Mouse (Mus musculus): ENCODE data around the gene Trim56.

The Trim56 gene

DNA sequence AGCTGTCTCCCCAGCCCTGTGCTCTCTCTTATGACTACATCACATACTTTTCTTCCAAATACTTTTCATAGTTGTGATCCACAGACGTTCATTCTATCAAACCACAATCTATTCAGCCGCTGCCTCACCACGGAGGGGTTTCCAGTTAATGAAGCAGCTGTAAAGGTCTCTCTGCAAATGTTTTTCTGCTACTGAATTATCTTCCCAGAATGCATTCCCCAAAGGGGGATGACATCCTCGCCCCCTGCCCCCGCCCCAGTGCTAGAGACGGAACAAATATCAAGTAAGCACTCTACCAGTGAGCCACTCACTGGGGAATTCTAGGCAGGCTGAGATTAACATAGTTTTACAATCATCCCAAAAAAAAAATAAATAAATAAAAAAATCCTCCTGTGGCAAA is 7.9 kb downstream of the Trim56 start:
- no peak for DNase-seq (ENCODE audit: low read depth)

DNA sequence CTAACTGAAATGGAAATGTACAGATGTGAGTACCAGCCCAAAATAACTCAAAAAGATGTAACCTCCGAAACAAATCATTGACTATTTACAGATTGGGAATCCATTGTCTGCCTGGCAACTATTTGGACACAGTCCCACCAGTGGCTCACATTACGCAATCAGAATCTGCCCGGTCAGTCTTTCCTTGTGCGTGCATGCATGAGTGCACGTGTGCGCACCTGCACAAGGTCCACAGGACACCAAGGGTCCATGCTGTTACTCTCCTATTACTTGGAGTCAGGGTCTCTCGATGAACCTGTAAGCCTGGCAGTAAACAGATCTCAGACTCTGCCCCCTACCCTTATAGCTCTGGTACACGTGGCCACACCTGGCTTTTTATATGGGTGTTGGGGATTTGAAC is 8.3 kb downstream of the Trim56 start:
- DNase-seq (ENCODE audit: low read depth), result no peak

DNA sequence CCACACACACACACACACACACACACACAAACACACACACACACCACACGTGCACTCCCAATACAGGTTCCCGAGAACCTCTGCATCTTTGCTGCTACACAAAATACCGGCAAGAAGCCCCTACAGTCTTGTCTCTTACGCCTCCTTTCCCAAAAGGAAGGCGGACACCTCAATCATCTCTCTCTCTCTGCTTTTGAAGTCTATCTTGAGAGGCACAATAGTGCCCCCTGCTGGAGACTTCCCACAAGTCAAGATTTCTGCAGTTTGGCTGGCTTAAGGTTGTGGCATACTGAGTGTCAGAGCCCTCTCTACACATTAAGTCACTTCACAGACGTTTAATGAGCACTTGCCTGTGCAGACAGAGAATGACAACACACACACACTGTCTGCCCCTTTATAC is 9.0 kb downstream of the Trim56 start:
- DNase-seq (ENCODE audit: low read depth), result peak; percentile 85

DNA sequence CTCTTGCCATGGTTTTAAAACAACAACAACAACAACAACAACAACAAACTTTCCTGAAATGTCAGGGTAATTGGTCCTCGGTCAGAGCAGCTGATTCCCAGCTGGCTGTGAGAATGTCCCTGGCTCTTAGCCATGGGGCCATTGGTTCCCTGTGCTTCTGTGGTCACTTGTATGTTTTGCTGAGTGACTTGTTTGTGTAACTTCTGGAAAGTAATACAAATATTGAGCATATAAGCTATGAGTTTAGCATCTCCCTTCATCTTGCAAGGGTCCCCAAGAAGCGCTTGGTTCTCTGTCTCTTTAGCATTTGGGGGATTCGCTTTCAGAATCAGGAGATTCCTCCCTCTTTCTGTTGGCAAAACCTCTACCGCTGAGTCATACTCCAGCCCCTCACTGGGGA is 9.6 kb downstream of the Trim56 start:
- DNase-seq (ENCODE audit: low read depth), result no peak

DNA sequence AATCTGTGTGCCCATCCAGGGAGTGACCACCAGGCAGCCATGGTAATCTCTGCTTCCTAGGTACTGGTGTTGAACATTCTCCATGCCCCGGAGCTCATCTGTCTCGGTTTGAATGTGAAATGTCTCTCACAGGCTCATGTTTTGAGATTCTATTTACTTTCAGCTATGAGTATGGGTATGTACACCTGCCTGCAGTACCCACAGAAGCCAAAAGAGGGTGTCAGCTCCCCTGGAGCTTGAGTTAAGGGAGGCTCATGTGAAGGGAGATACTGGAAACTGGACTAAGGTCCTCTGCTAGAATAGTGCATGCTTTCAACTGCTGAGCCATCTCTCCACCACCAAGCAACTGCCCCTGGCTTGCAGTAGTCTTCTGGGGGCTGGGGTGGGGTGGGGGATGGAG is 12.0 kb downstream of the Trim56 start:
- DNase-seq (ENCODE audit: low read depth), result no peak

DNA sequence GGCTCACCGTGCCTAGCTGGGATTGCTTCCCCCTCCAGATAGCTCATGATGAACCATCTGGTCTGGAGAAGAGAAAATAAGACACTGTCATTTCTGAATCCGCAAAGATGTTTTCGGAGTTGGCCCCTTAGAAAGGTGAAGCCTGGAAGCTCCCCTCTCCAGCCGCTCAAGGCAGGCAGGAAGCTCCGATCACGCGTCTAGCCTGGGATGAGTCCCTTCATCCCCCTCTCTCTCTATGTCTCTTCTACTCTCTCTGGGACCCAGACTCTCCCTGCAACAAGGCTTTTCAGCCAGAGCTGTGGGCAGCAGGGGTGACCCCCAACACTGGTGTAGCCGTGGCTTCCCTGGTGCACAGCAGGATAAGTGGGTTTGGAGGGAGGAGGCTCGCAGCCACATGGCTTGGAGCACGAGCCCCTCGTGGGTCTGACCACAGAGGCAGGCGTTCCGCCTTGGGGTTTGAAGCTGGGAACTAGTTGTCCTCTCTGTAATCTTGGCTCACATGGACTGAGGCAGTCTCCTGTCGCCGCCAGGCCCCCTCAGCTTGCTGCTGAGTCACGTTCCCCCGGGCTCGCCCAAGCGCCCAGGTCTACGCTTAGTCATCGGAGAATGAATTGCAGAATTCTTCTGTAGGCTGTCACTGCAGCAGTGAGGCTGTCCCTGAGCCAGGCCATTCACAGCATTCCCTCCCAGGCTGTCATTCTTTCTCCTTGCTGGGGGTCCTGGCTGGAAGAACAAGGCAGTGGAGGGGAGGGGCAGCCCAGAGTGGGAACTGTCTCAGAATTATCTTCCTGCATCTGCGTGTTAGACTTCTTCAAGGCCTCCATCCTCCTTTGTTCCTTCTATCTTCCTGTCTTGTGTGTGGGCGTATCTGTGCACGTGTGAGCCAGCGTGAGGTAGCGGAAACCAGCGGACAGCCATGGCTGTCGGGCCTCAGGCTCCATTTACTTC is 13.2 kb downstream of the Trim56 start:
- peak; percentile 71 for DNase-seq (ENCODE audit: low read depth)

DNA sequence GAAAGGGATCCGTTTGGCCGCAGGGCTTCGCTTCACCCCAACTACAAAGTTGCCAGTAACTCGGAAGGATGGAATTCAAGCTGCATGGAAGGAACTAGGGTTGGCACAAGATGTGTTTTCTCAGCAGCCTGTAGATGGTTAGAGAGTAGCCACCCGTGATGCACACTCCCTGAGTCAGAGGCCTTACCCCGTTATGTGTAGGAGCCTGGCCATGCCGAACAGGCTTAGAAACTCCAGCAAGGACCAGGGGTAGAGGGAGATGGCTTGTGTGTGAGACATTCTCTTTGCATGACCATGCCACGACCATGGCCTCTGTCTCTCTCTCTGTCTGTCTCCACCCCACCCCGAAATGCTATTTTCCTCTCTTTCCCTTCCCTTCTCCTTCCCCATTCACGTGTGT is 13.9 kb downstream of the Trim56 start:
- no peak for DNase-seq (ENCODE audit: low read depth)

DNA sequence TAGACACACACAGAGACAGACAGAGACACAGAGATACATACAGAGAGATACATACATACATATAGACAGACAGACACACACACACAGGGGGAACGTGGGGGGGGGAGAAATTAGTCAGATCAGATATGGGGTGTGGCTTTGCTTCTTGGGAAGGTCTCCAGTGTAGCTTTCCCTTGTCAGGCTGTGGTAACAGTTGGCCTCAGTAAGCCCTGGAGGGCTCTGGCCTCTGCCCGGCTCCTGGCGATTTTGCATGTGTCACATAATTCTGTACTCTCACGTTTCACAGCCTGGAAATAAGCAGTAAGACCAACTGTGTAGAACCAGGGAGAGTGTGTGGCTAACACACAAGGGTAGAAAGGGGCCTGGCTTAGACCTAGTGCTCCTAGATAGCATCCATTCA is 15.3 kb downstream of the Trim56 start:
- no peak for DNase-seq (ENCODE audit: low read depth)

DNA sequence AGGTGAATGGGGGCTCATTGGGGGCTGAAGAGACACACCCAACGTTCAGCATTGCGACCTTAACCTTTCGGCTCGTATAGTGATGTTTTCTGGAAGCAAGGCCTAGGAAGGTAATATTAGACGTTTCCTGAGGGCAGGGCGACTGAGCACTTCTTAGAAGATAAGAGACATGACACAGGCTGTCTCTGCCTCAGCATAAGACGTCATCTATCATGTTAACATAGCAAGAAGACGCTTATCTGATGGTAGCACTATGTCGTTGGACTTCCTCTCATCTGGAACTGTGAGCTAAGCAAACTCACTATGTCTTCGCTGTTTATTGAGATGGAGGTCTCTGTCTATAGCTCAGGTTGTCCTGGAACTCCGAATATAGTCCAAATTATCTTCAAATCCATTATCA is 17.6 kb downstream of the Trim56 start:
- peak; percentile 54 for DNase-seq (ENCODE audit: low read depth)

DNA sequence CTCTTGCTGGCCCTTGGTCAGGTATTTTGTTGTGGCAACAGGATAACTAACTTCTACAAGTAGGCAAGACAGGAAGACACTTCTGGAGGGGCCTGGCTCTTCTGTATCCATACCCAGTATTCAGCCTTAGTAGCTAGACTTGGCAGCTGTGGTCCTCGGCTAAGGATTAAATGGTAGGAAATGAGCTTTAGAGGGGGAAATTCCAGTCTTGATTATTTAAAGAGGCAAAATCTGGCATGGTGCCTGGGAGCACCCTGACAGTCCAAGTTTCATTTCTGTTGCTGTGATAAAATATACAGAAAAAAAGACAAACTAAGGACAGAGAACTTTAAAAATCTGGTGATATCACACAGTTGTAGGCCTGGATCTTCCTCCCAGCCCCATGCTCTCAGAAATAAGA is 20.0 kb downstream of the Trim56 start:
- DNase-seq (ENCODE audit: low read depth), result no peak

DNA sequence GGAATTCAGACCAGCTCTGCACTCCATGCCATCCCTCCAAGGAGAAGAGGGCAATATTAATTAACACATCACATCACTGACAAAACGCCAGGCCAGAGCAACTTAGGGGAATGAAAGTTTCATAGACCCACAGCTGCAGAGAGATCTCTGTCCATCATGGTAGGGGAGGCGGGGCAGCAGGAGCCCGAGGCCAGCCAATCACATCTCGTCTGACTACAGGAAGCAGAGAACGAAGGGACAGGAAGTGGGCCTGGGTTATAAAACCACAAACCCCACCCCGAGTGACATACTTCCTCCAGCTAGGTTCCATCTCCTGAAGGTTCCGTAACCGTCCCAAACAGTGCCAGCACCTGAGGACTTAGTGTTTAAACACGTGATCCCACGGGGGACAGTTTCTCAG is 20.9 kb downstream of the Trim56 start:
- DNase-seq (ENCODE audit: low read depth), result no peak

DNA sequence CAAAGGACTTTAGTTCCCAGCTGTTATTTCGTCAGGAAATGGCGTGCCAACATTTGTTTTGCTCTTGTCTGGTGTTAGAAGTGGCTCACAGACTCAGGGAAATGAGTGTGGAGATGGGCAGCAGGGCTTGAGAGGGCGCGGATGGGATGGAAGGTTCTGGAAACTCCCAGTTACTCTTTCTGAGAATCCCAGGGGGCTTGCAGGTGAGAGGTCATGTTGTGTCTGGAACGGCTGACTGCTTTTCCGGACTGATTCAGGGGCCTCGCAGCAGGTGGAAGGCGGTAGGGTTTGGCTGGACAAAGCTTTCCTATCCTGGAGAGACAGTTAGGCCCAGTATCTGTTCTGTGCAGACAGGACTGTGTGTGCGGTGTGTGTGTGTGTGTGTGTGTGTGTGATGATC is 22.3 kb downstream of the Trim56 start:
- DNase-seq (ENCODE audit: low read depth), result no peak

DNA sequence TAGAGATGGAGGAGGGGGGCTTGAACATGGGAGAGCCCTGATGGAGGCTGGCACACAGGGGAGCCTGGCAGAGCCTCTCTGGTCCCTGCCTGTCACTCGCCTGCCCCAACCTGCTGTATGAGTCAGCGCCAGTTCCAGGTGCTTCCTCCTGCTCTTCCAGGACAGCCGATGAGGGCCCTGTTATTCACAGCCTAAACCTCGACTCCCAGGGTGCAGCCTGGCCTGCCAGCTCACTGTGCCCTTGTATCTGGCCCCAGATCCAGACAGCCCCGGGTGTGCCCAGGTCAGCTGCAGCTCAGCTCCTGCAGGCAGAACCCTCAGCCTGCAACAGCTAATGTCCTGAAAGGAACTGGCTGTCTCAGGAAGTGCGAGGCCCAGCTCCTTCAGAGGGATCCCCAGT is 24.4 kb downstream of the Trim56 start:
- no peak for DNase-seq (ENCODE audit: low read depth)

DNA sequence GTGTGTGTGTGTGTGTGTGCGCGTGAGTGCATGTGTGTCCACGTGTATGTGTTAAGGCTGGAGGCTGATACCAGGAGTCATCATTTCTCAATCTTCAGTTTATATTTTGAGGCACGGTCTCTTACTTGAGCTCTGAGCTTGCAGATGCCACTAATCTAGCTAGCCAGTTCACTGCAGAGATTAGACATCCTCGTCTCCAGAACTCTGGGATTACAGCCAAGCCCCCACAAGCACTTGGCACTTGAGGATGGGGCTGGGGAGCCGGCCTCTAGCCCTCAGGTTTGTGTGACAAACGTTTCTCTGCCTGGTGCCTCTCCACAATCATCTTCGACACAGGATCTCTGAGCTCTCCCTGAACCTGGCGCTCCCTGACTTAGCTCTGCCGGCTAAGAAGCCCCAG is 25.1 kb downstream of the Trim56 start:
- no peak for DNase-seq (ENCODE audit: low read depth)

DNA sequence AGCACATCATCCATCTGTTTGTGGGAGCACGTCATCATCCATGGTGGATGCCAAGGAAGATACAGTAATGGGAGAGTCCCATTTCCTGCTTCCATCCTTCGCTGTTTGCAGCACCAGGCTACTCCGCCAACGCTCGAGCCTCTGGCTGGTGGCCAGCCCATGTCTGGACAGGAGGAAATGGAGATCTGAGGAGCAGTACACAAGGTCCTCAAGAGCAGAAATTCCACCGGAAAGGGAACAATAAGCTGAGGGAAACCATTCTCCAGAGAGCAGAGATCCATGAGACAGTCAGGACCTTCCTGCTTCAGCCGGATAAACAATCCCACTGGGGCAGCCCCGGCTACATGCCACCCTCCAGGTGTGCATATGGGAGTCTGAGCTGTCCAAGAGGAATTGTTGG is 28.6 kb downstream of the Trim56 start:
- DNase-seq (ENCODE audit: low read depth), result no peak

DNA sequence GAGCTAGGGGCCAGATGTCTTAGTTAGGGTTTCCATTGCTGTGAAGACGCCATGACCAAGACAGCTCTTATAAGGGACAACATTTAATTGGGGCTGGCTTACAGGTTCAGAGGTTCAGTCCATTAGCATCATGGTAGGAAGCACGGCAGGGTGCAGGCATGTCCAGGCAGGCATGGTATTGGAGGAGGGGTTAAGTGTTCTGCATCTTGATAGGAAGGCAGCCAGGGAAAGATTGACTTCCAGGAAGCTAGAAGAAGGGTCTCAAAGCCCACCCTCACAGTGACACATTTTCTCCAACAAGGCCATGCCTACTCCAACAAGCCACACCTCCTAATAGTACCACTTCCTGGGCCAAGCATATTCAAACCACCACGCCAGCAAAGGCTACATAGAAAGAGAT is 30.3 kb downstream of the Trim56 start:
- DNase-seq (ENCODE audit: low read depth), result no peak

DNA sequence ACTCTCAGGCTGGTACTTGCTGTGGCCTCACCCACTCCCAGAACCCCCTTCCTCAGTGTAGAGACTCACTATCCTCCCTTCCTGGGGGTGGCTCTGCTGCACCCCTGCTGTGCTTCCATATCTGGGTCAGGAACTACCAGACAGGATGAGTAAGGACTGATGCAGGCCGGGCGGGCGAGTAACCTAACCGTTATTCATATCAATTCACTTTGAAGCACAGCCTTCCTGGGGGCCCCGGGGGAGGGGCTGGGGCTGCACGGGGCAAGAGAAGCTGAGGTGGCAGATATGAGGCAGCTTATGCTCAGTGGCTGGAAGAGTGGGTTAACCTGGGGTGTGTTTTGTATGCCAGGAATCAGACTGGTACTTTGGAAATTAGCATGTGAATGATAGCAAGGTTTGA is 31.0 kb downstream of the Trim56 start:
- no peak for DNase-seq (ENCODE audit: low read depth)

DNA sequence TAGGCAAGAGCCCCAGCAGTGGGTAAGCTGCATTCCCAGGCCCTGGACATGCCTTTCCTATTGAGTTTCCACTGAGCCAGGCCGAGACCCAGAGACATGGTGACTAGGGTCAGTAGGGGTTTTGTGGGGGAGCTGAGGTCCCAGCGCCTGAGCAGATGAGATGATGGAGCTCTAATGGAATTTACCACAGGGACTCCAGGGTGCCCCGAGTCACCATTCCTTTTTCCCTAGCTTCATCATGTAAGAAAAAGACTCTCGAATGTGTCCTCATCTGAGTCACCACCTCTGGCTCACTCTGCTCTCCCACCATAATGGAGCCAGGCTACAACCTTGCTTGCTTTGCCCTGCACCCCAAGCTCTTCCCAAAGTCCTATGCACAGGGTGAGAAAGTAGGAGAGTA is 33.0 kb downstream of the Trim56 start:
- DNase-seq (ENCODE audit: low read depth), result no peak

DNA sequence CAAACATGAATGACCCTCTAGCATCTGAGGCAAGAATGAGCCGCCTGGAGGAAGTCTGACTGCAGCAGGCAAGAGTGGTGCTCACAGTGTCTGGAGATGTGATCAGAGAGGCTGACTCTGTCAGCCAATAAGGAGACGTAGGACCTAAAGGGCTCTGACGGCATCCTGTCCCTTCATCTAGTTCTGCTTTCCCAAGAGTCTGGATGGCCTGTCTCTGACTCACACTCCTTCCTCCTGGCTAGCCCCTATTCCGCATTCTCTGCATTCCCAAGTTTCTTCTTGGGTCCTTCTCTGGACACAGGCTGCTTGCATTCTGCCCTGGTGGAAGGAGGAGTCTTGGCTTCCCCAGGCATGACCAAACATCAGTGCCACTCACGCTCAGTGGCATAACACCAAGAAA is 36.2 kb downstream of the Trim56 start:
- DNase-seq (ENCODE audit: low read depth), result no peak

DNA sequence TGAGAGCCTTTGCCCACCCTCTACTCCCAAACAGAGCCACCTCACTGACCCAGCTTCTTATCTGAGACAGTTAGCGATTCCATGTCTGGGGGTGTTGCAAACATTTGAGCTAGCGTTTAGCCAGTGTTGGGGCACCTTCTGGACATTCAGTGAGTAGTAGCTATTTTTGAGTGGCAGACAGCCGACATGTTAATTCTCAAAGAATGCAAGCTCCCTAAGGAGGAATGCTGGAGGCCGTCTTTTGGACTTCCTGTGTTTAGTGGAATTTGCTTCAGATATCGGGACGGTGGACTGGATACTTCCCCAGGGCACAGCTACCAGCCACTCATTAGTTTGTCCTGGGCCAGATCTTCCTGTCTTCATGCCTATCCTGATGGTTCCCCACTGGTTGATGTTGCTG is 37.4 kb downstream of the Trim56 start:
- no peak for DNase-seq (ENCODE audit: low read depth)

DNA sequence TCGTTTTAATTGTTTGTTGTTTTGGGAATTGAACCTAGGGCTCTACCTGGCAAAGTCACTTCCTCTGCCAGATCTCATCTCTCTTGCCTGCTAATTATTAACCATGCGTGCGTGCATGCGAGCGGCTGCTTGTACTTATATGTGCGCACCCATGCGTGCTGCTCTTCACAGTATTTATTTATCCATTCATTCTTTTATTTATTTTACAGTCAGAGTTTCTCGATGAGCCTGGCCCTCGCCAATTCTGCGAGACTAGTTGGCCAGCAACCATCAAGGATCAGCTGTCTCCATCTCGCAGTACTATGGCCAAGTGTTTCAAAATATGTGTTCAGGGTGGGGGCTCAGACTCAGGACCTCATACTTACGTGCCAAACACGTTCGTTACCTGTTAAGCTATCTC is 38.0 kb downstream of the Trim56 start:
- no peak for DNase-seq (ENCODE audit: low read depth)

DNA sequence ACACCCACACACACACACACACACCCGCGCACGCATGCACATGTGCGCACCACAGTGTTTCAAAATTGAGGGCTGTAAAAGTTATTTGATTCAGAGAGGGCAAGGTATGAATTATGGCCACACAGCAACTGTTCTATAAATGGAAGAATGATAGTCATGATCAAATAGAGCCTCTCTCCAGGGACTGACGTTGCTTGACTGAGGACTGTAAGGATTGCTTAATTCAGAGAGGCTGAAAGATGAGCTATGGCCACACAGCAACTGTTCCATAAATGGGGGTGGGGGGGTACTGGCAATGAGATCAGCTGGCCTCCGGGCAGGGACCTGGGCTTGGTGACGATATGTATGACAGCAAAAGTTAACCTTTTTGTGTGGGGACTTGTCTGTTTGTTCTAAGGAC is 38.8 kb downstream of the Trim56 start:
- DNase-seq (ENCODE audit: low read depth), result no peak

DNA sequence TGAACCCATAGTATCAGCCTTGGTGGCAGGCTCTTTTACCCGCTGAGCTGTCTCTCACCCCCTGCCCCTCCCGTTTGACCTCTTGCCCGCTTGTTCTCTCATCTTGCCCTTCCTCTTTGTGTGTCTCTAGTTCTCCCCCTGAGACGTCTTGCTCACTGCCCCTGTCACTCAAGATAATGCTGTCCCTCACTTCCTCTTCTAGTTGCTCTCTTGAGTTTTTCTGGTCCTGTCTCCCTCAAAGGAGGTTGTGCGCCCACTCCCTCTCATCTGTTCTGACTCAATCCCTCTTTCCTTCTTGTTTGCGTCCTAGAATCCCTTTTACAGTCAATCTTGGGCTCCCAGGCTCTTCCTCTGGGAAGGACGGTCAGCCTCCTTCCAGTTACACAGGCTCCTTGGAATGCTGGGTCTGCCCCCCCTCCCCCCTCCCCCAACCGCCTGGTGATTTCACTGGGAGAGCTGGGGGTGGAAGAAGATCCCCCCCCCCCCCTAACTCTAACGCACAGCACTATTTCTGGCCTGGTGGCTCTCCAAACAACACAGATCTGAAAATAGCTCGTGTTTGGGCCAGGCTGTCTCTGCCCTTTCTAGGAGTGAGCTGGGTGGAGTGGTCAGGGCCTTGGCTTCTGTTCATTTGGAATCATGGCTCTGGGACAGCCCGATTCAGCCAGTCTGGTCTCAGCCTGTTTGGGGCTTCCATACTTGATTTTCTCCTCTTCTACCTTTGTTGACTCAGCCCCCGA is 39.6 kb downstream of the Trim56 start:
- no peak for DNase-seq (ENCODE audit: low read depth)

DNA sequence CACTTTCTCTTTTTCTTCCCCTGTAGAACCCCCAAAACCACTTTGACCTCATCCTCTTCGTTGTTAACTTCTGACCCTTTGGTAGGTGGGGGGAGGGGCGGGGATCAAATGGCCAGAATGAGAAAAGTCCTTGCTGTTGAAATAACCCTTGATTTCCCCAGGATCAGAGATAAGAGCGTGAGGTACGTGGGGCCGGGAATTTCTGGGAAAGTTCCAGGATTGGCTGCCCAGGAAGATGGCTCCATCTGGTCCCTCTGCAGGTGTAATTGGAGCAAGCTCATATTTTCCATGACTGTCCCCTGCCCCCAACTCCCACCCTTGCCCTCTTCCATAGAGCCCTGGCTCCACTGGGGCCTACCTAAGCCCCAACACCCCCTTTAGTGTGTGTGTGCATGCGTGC is 40.3 kb downstream of the Trim56 start:
- DNase-seq (ENCODE audit: low read depth), result no peak
